Mouse (Mus musculus) heart, embryonic 14.5 days (tissue): ENCODE results near the gene Stra6. TPM values are rescaled to one million over a fixed set of nuclear protein-coding genes. Genes with fewer than 3 reads are reported as not detected.

ENCODE experiments used
- ATAC-seq: fragments of 200-750 bp; cut with Nextera tagmentation; 2 replicates; pipeline ENCODE4 v1.8.0; 2017; ENCODE audit warnings: low read depth, moderate TSS enrichment; ENCODE audit not compliant: insufficient number of reproducible peaks, insufficient read depth, low FRiP score
- H3K27ac ChIP-seq, 2 experiments: fragments of 200-500 bp in 1 of 2; fragments of 300-500 bp in 1 of 2; sonication (generic) in 1 of 2; replicated peaks in 1 of 2; 2 replicates each; pipeline ENCODE4 v1.5.1; 2012 to 2014; ENCODE audit warnings: low read depth in 2 of 2, low read length in 2 of 2, control low read depth in 1 of 2, mild to moderate bottlenecking in 1 of 2, mixed read lengths in 1 of 2; ENCODE audit not compliant: control insufficient read depth in 1 of 2, insufficient read depth in 1 of 2
- H3K27me3 ChIP-seq: fragments of 300-500 bp; sonication (generic); 2 replicates; pipeline ENCODE4 v1.6.1; 2014; ENCODE audit warnings: mild to moderate bottlenecking, low read length, control low read depth; ENCODE audit not compliant: control insufficient read depth, insufficient read depth
- H3K36me3 ChIP-seq: fragments of 300-500 bp; sonication (generic); 2 replicates; pipeline ENCODE4 v1.6.1; 2014; ENCODE audit warnings: mild to moderate bottlenecking, control low read depth, low read length, mixed read lengths; ENCODE audit not compliant: control insufficient read depth, insufficient read depth
- H3K4me1 ChIP-seq, 2 experiments: fragments of 200-500 bp in 1 of 2; fragments of 300-500 bp in 1 of 2; sonication (generic) in 1 of 2; 2 replicates each; pipeline ENCODE4 v1.6.1; 2012 to 2014; ENCODE audit warnings: low read length in 2 of 2, control low read depth in 1 of 2, mixed read lengths in 1 of 2; ENCODE audit not compliant: control insufficient read depth in 2 of 2, insufficient read depth in 2 of 2
- H3K4me2 ChIP-seq: fragments of 300-500 bp; sonication (generic); 2 replicates; pipeline ENCODE4 v1.6.1; 2014; ENCODE audit warnings: mild to moderate bottlenecking, low read length
- H3K4me3 ChIP-seq, 2 experiments: fragments of 200-500 bp in 1 of 2; fragments of 300-500 bp in 1 of 2; sonication (generic) in 1 of 2; 2 replicates each; pipeline ENCODE4 v1.5.1; 2012 to 2014; ENCODE audit warnings: low read length in 2 of 2, mild to moderate bottlenecking in 2 of 2, control low read depth in 1 of 2, low read depth in 1 of 2, moderate library complexity in 1 of 2; ENCODE audit not compliant: control insufficient read depth in 1 of 2, insufficient read depth in 1 of 2
- H3K9ac ChIP-seq: fragments of 300-500 bp; sonication (generic); 2 replicates; pipeline ENCODE4 v1.6.1; 2014; ENCODE audit warnings: mild to moderate bottlenecking, low read length
- H3K9me3 ChIP-seq: fragments of 300-500 bp; sonication (generic); 2 replicates; pipeline ENCODE4 v1.6.1; 2016; ENCODE audit warnings: low read length, control low read depth; ENCODE audit not compliant: control insufficient read depth
- WGBS: fragments of 180-500 bp; shearing (Covaris S2); extraction: QIAGEN DNeasy Blood & Tissue Kit; methylation state at CpG from one replicate; pipeline ENCODE4 v1.1.7; 2014; 5-methylcytosine and 5-hydroxymethylcytosine counted together
- polyA plus RNA-seq: library from polyadenylated mRNA; unstranded; fragments of >200 nt; fragmentation: Nextera tagmentation; extraction: Ambion mirVana; gene quantifications from 2 replicates; pipeline ENCODE4 v1.2.1, GENCODE M21; 2014

Gene Stra6
- polyA plus RNA-seq, 1 experiment from 2014 or later: 0.57 TPM

GRCm38 (mm10) chr9:58095977-58096376, 32.4 kb downstream of the Stra6 start:
- Histone ChIP-seq H3K27me3 (peaks cover 5% of the 10 kb centered on the region; the same call in 1 of the 2 replicates), H3K9me3 (no peaks in the 10 kb centered on the region), H3K9ac (no peak overlapping the region), H3K4me2 (no peak overlapping the region), H3K36me3 (no peaks in the 10 kb centered on the region), H3K27ac (no peak overlapping the region), H3K4me3 (no peak overlapping the region), H3K4me1 (peaks cover 6 to 11% of the 10 kb centered on the region in 2 experiments; a peak in 2 of 4 replicates)
- no peak for ATAC-seq
- 67% methylated on average over 6 of the region's 6 CpGs for WGBS

- H3K27me3 ChIP-seq: peaks cover 5% of the 10 kb centered on the region; the same call in 1 of the 2 replicates
These were observed 33.2 kb downstream of the Stra6 start for GRCm38 (mm10) chr9:58096629-58097301.

GRCm38 (mm10) chr9:58099836-58100565, 36.4 kb downstream of the Stra6 start:
- ATAC-seq: no peak
- Histone ChIP-seq H3K36me3 (no peaks in the 10 kb centered on the region), H3K4me3 (no peak overlapping the region), H3K9me3 (no peaks in the 10 kb centered on the region), H3K27ac (no peak overlapping the region), H3K27me3 (peaks cover 5% of the 10 kb centered on the region; the same call in 1 of the 2 replicates), H3K9ac (no peak overlapping the region), H3K4me2 (no peak overlapping the region), H3K4me1 (peaks cover 6 to 9% of the 10 kb centered on the region in 2 experiments; a peak in 2 of 4 replicates)
- WGBS: 49% methylated on average over 5 of the region's 5 CpGs

More at GRCm38 (mm10) chr9:58096629-58097301, 33.2 kb downstream of the Stra6 start:
- no peak overlapping the region for H3K27ac ChIP-seq
- no peak overlapping the region for H3K4me3 ChIP-seq
- peaks cover 6 to 11% of the 10 kb centered on the region in 2 experiments; a peak in 2 of 4 replicates for H3K4me1 ChIP-seq
- WGBS: 59% methylated on average over 5 of the region's 5 CpGs
- H3K9me3 ChIP-seq: no peaks in the 10 kb centered on the region
- no peak overlapping the region for H3K9ac ChIP-seq
- no peak for ATAC-seq
- H3K4me2 ChIP-seq: no peak overlapping the region
- H3K36me3 ChIP-seq: no peaks in the 10 kb centered on the region

GRCm38 (mm10) chr9:58102013-58102412, 38.4 kb downstream of the Stra6 start:
- WGBS: 69% methylated on average over 4 of the region's 4 CpGs
- H3K4me2 ChIP-seq: no peak overlapping the region
- H3K4me3 ChIP-seq: no peak overlapping the region
- peaks cover 1% of the 10 kb centered on the region; the same call in 1 of the 2 replicates for H3K27me3 ChIP-seq
- no peak for ATAC-seq
- peaks cover 6 to 9% of the 10 kb centered on the region in 2 experiments; a peak in 2 of 4 replicates for H3K4me1 ChIP-seq
- no peaks in the 10 kb centered on the region for H3K36me3 ChIP-seq
- H3K9ac ChIP-seq: no peak overlapping the region
- H3K9me3 ChIP-seq: no peaks in the 10 kb centered on the region
- H3K27ac ChIP-seq: no peak overlapping the region

GRCm38 (mm10) chr9:58103647-58104046, 40.1 kb downstream of the Stra6 start:
- H3K4me1 ChIP-seq: peaks cover 6 to 9% of the 10 kb centered on the region in 2 experiments; a peak in 2 of 4 replicates
- no peak overlapping the region for H3K4me3 ChIP-seq
- no peak overlapping the region for H3K27ac ChIP-seq
- H3K36me3 ChIP-seq: no peaks in the 10 kb centered on the region
- 70% methylated on average over 6 of the region's 6 CpGs for WGBS
- H3K9me3 ChIP-seq: no peaks in the 10 kb centered on the region
- no peak for ATAC-seq
- H3K9ac ChIP-seq: no peak overlapping the region
- H3K4me2 ChIP-seq: no peak overlapping the region
- H3K27me3 ChIP-seq: no peaks in the 10 kb centered on the region

- Histone ChIP-seq H3K4me1 (no peaks in the 10 kb centered on the region), H3K27me3 (no peaks in the 10 kb centered on the region), H3K27ac (no peak overlapping the region), H3K36me3 (no peaks in the 10 kb centered on the region), H3K9ac (no peak overlapping the region), H3K9me3 (no peaks in the 10 kb centered on the region), H3K4me2 (no peak overlapping the region), H3K4me3 (no peak overlapping the region)
- no peak for ATAC-seq
- WGBS: 74% methylated on average over 15 of the region's 15 CpGs
These were observed 42.1 kb downstream of the Stra6 start for GRCm38 (mm10) chr9:58105595-58106169.

- Histone ChIP-seq H3K27ac (no peak overlapping the region), H3K9me3 (no peaks in the 10 kb centered on the region), H3K9ac (no peak overlapping the region), H3K36me3 (no peaks in the 10 kb centered on the region), H3K27me3 (peaks cover 5% of the 10 kb centered on the region; the same call in 1 of the 2 replicates), H3K4me2 (no peak overlapping the region), H3K4me1 (peaks cover 0 to 2% of the 10 kb centered on the region in 2 experiments; a peak in 1 of 4 replicates), H3K4me3 (no peak overlapping the region)
- WGBS: 55% methylated on average over 5 of the region's 5 CpGs
- no peak for ATAC-seq
These were observed 43.9 kb downstream of the Stra6 start for GRCm38 (mm10) chr9:58107494-58107893.
